Mouse (Mus musculus): ENCODE data around the gene Cst10. TPM values are rescaled to one million over a fixed set of nuclear protein-coding genes. Genes with fewer than 3 reads are reported as not detected.

Gene Cst10
- total RNA-seq (2023) = not detected

DNA sequence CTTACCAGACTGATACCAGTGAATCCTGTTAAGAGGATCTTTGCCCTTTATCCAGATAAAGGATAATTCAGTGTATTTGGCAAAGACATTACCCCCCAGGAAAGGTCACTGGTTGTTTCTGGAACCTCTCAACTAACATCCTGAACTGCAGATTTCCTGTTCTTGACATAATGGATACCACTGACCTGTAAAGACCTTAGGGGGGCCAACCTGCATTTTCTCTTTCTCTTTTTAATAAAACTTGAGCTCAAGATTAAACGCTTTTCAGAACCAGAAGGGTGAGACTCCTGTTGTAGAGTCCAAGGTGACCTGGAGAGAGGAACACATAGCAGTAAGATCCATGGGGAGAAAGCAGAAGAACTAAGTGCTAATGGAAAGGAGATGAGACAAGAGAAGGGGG lies at the start of gene Cst10:
Gene Cst10 (plus strand): TSS at position 301 of the 400 bp plus-strand sequence.

Data from B cell, adult 67 days (primary cell).